Comparison of ENCODE assay signal across 8 mouse cellular contexts in genomic region chr15:94404071-94404545, GRCm38 (mm10).
DNase-seq lines count a peak whose midpoint lies in the region; ATAC-seq lines count a peak whose summit lies in the region.

No protein-coding gene starts in this region.

- no peaks in the 10 kb centered on the region for H3K9me3 ChIP-seq in intestine, embryonic 15.5 days
- no peaks in the 10 kb centered on the region for H3K9me3 ChIP-seq in midbrain, embryonic 12.5 days

- peaks cover 12% of the 10 kb centered on the region for H3K27me3 ChIP-seq in intestine, embryonic 15.5 days (replicated peaks)
- peaks cover 41% of the 10 kb centered on the region for H3K27me3 ChIP-seq in midbrain, embryonic 12.5 days

- no peak overlapping the region; the same call in 1 of the 2 replicates for H3K27ac ChIP-seq in intestine, embryonic 15.5 days
- H3K27ac ChIP-seq in midbrain, embryonic 12.5 days (replicated peaks), result 0 out of 2 replicates have a peak overlapping the region, but pooled peaks have one; percentile 17

- H3K4me3 ChIP-seq in intestine, embryonic 15.5 days (replicated peaks), result peak overlapping the region; percentile 59
- peak overlapping the region; percentile 58 for H3K4me3 ChIP-seq in midbrain, embryonic 12.5 days

- no peaks in the 10 kb centered on the region for H3K36me3 ChIP-seq in intestine, embryonic 15.5 days
- H3K36me3 ChIP-seq in midbrain, embryonic 12.5 days, result no peaks in the 10 kb centered on the region

- under 1% methylated on average over 52 of the region's 65 CpGs for WGBS in intestine, embryonic 15.5 days
- WGBS in midbrain, embryonic 12.5 days, result 1% methylated on average over 50 of the region's 65 CpGs

- intact Hi-C loops in gastrocnemius, postnatal 36 days (cut with DNase I), result loop anchor here (5.0 kb wide), 1 partner anchor 58 kb away; no protein-coding TSS in a partner anchor
- intact Hi-C loops in left cerebral cortex, postnatal 10 days (cut with DNase I), result loop anchor here (10.0 kb wide), 1 partner anchor 111 kb away; no protein-coding TSS in a partner anchor

- H3K4me1 ChIP-seq in intestine, embryonic 15.5 days (replicated peaks), result peaks cover 11% of the 10 kb centered on the region; the same call in 1 of the 2 replicates
- peaks cover 17% of the 10 kb centered on the region for H3K4me1 ChIP-seq in midbrain, embryonic 12.5 days

- peak; percentile 98 for ATAC-seq in intestine, embryonic 15.5 days
- peak; percentile 96 for ATAC-seq in midbrain, embryonic 12.5 days (ENCODE audit: low FRiP score, low read depth)
- no peak for ATAC-seq in monocyte, adult 5-6 weeks (replicated peaks; ENCODE audit: insufficient number of reproducible peaks, low FRiP score, low TSS enrichment, poor library complexity, severe bottlenecking)

- peak; percentile 90 for DNase-seq in adrenal gland, postnatal 25 days
- DNase-seq in embryo, embryonic 11 days, result peak; percentile 91
- peak; percentile 59 to 76 for DNase-seq in gastrocnemius, postnatal 36 days
- peak; percentile 71 to 90 for DNase-seq in left cerebral cortex, postnatal 10 days (ENCODE audit: extremely low spot score in 1 of 2, low spot score in 2 of 2)
- peak; percentile 18 to 43 for DNase-seq in spleen, postnatal 10 days (ENCODE audit: low spot score in 2 of 2)

- H3K9ac ChIP-seq in intestine, embryonic 15.5 days, result peak overlapping the region; percentile 58
- peak overlapping the region; percentile 71 for H3K9ac ChIP-seq in midbrain, embryonic 12.5 days (replicated peaks)

- H3K4me2 ChIP-seq in intestine, embryonic 15.5 days (replicated peaks), result peak overlapping the region; percentile 94
- H3K4me2 ChIP-seq in midbrain, embryonic 12.5 days (replicated peaks), result peak overlapping the region; percentile 99

Comparison
In these comparisons a context has a peak if more than half of its experiments do, and no peak if none do; other contexts are left out.
1. DNase-seq: peak in every context shown above with its lines; median percentile 91 in embryo, embryonic 11 days; 90 in adrenal gland, postnatal 25 days; 80 in left cerebral cortex, postnatal 10 days; 68 in gastrocnemius, postnatal 36 days; 30 in spleen, postnatal 10 days.